Mouse (Mus musculus): ENCODE results near the gene Acap1.

DNA sequence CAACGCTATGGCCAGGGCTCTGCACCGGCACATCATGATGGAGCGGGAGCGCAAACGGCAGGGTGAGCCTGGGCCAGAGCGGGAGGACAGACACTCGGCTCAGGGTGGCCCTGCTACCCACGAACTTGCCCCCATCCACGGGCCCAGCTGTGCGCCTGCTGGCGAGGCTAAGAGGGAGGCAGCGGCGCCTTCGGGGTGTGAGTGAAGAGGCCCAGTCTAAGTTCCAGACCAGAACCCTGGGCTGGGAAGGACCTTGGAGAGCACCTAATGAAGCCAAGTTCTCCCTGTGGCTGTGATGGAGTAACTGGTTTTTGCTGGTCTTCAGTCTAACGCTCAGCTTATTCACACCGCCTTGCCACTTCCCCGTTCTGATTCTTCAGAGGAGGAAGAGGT, 19.0 kb upstream of the Acap1 start:
- TF ChIP-seq ZNF384 (IDR thresholded peaks at IDR 0.05; ENCODE audit: low read depth, low read length) (no peak), MAFK (IDR thresholded peaks at IDR 0.05; ENCODE audit: insufficient read depth, low read depth, low read length) (no peak), CHD2 (IDR thresholded peaks at IDR 0.05; ENCODE audit: low read depth, low read length) (0 out of 2 replicates have a peak, but pooled peaks have one; percentile 12)

All from ES-E14 (cell line).